Mouse (Mus musculus) frontal cortex, postnatal 25 days (tissue): ENCODE data around the gene Gm48551.
A peak's percentile ranks its signal among the peaks of the same experiment; 100 is the strongest.

ENCODE experiments used
- DNase-seq, 2 experiments: peaks; one replicate each; pipeline ENCODE4 v3.0.0; 2022; ENCODE audit warnings: low spot score in 2 of 2

Gm48551 gene

DNA sequence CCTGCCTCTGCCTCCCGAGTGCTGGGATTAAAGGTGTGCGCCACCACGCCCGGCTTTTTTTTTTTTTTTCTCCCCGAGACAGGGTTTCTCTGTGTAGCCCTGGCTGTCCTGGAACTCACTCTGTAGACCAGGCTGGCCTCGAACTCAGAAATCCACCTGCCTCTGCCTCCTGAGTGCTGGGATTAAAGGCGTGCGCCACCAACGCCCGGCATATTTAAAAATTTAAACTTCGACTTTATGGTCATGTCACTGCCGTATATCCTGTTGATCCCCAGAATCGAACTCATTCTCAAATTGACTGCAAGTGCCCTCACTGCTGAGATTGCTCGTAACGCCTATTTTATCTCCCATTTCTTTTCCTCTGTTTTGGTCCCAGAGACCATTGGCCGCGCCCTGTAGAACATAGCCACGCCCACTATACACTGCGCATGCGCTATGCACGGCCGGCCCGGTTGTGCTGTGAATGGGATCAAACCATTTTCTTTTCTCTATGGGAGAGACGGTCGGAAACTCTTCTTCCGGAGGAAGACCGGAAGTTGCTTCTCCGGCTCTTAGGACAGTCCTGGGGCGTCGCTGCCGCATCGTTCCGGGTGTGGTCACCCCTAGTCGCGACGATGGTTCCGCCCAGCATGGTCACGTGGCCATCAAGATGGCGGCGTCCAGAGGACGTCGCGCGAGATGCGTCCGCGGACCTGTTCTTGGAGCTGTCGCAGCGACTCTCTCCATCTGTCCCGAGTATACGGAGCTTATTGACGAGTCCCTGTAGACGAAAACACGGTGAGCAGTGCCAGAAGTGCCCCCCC, at the start of gene Gm48551, which contains the start of gene Dohh:
Gene Gm48551, plus strand, starts transcription at position 665 of the 803 bp plus-strand sequence.
Gene Dohh, plus strand, starts transcription at position 627 of the 803 bp plus-strand sequence.
- peak; percentile 98 to 99 for DNase-seq

GRCm38 (mm10) chr10:81335393-81336340, 48.6 kb upstream of the Gm48551 start:
- DNase-seq: no peak

GRCm38 (mm10) chr10:81336558-81336957, 47.7 kb upstream of the Gm48551 start:
- DNase-seq: no peak

- DNase-seq: no peak
Observed at GRCm38 (mm10) chr10:81340551-81341332, 43.5 kb upstream of the Gm48551 start.

DNA sequence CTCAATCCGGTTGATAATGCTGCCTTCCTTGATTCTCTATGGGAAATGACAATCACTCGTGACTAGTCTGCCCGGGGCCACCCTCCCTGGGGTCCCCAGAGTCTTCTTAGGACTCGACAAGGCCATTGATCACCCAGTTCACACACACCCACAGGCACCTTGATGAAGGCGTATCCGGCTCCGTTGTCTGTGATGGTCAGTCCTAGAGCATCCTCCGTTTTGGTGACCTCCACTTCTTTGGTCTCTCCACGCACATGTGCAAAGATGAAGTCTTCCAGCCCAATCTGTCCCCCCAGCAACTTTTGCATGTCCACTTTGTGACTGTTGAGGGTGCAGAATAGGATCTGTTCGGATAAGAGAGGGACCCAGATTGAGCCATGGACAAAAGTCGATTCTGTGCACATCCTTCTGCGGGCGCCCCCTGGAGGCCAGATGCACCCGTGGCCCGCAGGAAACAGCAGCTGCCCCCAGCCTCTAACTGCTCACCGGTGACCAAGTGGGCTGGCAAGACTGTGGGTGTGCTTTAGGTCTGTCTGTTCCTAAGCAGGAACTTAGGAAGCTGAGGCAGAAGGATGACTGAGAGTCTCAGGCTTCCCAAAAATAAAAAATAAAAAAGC, 42.8 kb upstream of the Gm48551 start:
- DNase-seq: peak; percentile 48 to 50

DNA sequence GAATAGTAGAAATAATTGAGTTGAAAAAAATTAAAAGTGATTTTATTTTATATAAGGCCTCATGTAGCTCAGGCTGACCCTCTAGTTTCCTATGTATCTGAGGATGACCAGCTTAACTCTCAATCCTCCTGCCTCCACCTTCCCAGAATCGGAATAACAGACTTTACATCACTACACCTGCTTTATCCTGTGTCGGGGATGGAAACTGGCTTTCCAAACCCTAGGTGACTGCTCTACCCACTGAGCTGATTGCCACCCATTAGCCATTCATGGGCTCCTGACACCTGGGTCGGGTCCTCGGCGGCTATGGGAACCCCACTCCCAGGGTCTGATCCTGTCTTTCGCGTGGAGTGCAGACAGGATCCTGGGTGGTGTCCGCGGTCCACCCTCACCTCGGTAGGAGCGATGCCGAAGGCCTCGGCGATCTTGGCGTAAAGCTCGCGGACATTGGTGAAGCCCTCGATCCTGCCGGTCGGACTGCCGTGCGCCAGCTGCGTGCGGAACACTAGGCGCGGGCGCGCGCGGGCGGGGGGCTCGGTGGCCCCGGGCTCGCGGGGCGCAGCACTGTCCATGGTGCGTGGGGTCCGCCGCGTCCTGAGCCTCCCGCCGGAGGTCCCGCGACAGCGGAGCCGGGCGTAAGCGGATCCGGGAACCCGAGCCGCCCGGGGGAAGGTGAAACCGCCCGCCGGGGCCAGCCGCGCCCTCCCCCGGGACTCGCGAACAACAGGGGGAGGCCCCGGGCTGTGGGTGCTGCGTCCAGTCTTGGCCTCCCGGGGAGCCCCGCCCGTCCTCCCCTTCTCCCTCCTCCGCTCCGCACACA, 41.4 kb upstream of the Gm48551 start, which contains the start of gene Gipc3:
Gene Gipc3, minus strand, starts transcription at position 581 of the 820 bp plus-strand sequence.
- DNase-seq: no peak

DNA sequence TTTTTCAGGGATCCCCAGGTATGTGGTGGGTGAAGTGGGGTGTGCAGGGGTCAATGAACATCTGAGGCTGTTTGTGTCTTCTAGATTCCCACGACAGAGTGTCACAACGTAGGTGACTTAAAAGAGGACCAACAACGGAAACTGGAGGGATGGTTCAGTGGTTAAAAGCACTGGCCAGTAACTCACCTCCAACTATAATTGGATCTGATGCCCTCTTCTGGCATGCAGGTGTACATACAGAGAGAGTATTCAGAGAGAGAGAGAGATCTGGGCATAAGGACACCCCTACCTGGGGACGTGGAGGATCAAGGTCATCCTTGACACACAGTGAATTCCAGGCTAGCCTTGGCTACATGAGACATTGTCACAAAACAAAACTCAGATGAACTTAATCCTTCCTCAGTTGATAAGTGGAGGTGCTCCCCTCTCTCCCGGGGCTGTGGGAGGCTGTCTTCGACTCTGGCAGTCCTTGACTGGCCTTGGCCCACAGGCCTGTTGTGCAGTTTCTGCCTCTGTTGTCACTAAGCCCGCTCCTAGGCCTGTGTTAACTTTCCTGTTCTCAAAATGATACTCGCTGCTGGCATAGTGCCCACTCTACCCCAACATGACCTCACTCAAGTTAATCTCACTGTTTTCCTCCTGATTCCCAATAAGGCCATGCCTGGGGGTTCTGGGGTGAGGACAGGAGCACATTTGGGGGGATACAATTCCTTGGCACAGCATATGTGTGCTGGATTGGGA, 39.7 kb upstream of the Gm48551 start:
- DNase-seq: no peak

GRCm38 (mm10) chr10:81345162-81345534, 39.1 kb upstream of the Gm48551 start:
- DNase-seq: no peak

- no peak for DNase-seq
Observed at GRCm38 (mm10) chr10:81346453-81347067, 37.7 kb upstream of the Gm48551 start.

- no peak for DNase-seq
Observed at GRCm38 (mm10) chr10:81349146-81349545, 35.1 kb upstream of the Gm48551 start.

- DNase-seq: no peak
Observed at GRCm38 (mm10) chr10:81349961-81350350, 34.3 kb upstream of the Gm48551 start.

DNA sequence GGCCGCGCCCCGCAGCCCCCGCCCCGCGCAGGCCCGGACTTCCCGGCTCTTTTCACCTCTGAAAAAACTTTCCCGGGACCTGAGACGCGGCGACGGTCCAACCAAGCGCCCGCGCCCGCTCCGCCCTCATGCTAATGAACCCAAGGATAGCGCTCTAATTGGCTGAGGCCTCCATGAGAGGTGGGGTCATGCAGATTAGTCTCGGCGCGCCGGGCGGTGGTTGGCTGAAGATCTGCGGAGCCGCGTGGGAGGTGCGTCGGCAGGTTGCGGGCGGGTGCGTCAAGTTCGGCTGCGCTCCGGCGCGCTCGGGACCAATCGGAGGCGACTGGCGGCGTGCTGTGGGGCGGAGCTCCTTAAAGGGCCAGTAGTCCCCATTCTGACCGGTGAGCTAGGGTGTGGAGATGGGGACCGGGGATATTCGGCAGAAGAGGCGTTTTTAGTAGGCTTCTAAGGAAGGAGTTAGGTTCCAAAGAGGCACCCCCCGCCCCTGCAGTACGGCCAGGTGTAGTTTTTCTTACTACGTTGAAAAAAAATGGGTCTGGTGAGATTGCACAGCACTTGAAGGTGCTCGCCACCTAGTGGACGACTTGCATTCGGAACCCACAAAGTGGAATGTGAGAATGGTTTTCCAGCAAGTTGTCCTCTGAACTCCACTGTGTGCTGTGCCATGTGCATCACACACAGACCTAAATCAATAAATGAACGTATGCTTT, 33.8 kb upstream of the Gm48551 start, which contains the start of gene Hmg20b:
Gene Hmg20b, minus strand, starts transcription at position 130 of the 713 bp plus-strand sequence.
- DNase-seq: peak; percentile 99

GRCm38 (mm10) chr10:81351678-81352291, 32.5 kb upstream of the Gm48551 start:
- DNase-seq: no peak

- DNase-seq: no peak
Observed at GRCm38 (mm10) chr10:81354738-81355477, 29.4 kb upstream of the Gm48551 start.

- DNase-seq: no peak
Observed at GRCm38 (mm10) chr10:81355533-81355932, 28.7 kb upstream of the Gm48551 start.

DNA sequence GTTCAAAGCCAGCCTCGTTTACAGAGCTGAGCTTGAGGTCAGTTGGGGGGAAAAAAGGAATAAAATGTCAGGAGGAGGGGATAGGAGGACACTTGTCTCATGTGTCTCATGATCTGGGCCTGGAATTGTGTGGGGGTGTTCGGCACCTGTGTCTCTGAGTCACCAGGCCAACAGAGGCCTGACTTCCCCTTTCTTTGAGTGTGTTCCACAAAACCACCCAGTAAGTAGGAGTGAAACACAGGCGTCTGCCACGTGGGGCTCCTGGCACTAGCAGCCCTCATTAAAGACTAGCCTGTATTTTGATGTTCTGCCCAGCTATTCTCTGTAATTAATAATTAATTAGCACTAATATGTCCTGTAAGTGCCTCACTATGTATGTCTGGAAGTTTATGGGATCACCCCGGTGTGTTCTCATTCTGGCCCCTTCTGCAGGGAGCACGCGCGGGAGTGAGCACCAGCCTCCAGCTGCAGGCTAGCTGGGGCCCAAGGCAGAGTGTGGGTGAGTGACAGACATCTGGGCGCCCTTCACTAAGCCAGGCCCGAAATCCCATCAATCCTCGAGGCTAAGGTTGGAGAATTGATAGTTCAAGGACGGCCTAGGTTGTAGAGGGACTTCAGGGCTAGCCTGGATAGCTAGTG, 27.8 kb upstream of the Gm48551 start:
- DNase-seq: no peak
